Mouse (Mus musculus): Measurements from ENCODE around the gene Adra1d. TPM values are rescaled to one million over a fixed set of nuclear protein-coding genes. Genes with fewer than 3 reads are reported as not detected.
A peak's percentile ranks its signal among the peaks of the same experiment; 100 is the strongest.

Gene Adra1d
- 0.97 and 1.1 TPM in 2 replicates for polyA plus RNA-seq (2012; rRNA removed)

DNA sequence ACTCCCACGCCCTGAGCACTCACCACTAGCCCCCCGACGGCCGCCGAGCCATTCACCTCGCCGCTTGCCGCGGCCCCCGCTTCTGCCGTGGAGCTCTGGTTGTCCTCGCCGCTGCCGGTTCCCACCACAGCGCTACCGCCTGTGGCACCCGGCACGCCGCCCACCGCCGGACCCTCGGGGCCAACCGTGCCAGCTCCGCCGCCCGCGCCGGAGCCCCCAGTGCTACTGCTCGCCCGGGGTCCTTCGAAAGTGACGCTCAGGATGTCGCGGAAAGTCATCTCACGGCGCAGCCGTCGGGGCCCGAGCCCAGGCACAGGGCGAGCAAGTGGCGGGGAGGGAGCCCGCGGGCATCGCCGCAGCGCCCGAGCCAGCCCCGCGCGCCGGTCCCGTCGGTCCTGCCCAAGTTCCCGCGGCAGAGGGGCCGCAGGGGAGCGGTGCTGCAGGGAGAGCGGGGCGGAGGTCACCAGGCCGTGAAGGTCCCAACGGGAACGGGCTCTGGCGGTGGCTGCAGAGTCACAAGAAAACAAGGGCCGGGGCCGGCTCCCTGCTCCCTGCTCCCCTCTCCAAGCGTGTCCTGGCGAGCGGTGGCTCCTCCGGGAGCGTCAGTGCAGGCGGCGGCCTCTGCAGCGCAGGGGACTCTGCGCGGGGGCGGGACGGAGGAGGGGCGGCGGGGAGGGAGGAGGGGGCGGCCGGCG is at the start of gene Adra1d:
Gene Adra1d, minus strand, starts transcription at position 393 of the 695 bp plus-strand sequence.
- DNase-seq (ENCODE audit: low spot score): no peak

DNA sequence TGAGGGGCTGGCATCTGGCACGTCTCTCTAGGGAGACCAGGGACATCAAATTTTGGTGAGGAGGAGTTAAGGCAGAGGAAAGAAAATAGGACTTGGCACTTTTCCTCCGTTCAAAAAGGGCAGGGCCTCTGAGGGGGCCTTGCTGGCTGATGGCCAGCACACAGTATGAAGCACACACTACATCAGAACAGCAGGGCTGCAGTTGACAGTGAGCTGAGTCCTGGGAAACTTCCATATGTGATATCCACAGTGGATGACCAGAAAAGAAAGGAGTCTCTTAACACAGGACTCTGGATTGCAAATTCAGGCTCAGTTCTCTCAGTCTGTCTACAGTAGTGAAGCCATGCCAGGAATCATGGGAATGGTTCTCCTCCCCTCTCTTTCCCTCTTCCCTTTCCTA is 39.8 kb upstream of the Adra1d start:
- no peak for DNase-seq (ENCODE audit: low spot score)

DNA sequence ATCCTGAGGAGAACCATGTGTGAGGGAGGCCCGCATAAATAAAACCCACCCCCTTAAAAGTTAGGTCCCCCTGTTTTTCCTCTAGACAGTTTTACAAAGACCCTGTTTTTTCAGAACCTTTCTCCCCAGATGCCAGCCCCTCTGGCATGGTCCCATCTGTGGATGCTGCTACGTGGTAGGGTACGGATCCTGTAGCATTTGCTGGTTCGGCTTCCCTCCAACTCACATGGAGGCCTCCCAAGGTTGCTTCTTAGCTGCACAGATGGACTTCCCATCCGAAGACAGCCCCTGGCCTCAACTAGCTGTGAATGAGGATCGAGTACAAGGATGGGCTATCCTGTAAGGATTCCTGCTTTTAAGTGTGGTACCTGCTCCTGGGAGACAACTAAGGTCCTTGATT is 32.8 kb upstream of the Adra1d start:
- DNase-seq (ENCODE audit: low spot score): no peak

DNA sequence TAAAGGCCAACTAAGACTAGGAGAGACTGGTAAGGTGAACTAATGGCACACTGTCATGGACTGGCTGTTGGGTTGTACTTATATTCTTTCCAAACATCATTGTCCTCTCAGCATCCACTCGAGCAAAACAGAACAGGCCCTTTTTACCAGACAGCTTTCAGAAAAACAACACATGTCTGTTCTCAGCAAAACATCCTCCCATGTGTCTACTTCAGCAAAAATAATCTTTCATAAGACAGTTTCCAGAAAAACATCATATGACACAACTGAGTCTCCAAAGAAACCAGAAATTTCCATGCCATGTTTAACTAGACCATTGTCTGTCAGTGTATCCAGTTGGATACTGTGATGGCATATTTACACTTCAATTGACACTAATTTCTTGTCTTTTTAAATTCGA is 25.4 kb upstream of the Adra1d start:
- no peak for DNase-seq (ENCODE audit: low spot score)

DNA sequence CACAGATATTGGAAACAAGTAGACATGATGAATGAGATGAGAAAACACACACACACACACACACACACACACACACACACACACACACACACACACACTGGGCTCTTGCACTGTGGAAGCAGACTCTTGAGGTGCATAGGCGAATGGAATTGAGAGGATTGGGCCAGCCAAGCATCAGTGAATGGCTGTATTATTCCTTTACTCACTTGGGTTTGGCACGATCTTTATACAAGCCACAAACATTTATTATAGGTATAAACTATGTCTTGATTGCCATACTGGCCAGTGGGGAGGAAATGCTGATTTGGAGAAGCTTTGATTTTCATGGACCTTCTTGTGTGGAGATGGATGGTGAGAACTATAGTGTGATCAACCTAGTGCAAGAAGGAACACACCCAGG is 19.4 kb upstream of the Adra1d start:
- no peak for DNase-seq (ENCODE audit: low spot score)

DNA sequence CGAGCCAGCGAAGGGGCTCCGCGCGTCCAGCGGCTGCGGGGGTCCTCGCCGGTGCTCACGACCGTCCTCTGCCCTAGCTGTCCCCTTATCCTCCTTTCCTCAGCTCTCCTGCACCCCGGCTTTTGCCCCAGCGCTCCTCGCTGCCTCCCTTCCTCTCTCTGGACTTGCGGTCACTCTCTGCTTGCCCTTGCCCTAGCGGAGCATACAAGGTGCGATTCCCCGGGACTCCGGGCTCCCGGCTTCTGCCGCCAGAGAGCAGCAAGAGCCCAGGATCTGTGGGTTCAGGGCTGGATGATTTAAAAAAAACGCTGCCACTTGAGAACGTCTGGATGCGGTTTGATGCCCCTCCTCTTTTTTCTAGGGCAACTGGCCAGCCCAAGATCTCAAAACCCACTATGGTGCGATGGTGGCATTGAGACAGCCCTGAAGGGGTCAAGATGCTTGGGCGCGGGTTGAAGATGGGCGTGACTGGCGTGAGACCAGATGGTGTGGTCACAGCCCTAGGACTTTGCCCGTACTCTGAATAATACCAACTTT is 571 bp upstream of the Adra1d start:
- DNase-seq (ENCODE audit: low spot score): no peak

DNA sequence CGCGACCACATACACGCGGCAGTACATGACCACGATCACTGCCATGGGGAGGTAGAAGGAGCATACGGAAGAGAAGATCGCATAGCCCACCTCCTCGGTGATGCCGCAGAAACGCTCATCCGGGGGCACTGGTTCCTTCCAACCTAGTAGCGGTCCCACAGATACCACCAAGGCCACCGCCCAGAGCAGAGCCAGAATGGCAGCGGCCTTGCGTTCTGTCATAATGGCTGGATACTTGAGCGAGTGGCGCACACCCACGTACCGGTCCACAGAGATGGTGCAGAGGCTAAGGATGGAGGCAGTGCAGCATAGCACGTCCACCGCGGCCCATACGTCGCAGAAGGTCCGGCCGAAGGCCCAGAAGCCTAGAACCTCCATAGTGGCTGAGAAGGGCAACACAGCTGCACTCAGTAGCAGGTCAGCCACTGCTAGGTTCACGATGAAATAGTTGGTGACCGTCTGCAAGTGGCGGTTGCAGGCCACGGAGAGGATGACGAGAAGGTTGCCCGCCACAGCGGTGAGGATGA is 676 bp downstream of the Adra1d start:
- DNase-seq (ENCODE audit: low spot score): no peak

DNA sequence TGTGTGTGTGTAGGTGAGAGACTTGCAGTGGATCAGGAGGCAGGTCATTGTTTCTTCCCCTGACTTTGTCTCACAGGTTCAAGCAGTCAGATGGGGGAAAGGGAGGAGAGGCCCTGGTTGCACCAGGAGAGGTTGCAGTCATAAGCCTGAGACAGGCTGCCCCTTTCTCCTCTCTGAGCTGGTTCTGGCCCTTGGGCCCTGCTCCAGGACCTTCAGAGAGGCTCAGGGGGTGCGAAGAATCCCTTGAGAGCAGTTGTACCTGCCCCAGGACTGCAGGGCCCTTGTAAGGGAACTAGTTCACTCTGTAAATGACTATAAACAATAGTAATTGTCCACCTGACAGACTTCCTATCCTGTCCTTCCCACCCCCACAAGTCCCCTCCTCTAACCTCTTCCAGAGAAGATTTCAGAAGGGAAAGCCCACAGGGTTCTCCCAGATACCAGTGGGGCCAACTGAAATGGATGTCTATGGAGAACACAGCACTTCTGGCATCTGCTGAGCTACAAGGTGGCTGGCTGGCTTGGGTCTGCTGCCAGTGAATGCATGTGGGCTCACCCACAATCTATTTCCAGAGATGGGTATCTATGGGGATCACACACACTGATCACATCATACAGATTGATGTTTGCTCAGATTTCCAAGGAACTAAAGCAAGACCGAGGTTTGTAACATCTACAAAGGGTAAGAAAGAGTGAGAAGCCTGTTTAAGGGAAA is 1.7 kb downstream of the Adra1d start:
- no peak for DNase-seq (ENCODE audit: low spot score)

DNA sequence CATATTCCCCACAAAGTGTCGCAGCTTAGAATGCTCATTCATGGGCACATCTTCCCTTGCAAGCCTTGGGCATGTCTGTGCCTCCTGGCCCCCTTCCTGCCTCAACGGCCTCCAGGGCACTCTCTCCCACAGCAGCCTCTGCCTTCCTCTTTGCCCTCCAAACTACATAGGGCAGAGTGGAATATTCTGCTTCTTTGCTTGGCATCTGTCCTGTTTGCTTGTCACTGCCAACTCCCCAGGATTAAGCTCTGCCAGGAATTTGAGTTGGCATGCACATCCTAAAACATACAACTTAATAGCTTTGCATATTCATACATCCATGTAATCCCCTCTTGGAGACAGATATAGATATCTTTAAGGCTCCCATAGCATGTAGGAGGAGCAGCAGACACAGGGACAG is 4.2 kb downstream of the Adra1d start:
- DNase-seq (ENCODE audit: low spot score): no peak

DNA sequence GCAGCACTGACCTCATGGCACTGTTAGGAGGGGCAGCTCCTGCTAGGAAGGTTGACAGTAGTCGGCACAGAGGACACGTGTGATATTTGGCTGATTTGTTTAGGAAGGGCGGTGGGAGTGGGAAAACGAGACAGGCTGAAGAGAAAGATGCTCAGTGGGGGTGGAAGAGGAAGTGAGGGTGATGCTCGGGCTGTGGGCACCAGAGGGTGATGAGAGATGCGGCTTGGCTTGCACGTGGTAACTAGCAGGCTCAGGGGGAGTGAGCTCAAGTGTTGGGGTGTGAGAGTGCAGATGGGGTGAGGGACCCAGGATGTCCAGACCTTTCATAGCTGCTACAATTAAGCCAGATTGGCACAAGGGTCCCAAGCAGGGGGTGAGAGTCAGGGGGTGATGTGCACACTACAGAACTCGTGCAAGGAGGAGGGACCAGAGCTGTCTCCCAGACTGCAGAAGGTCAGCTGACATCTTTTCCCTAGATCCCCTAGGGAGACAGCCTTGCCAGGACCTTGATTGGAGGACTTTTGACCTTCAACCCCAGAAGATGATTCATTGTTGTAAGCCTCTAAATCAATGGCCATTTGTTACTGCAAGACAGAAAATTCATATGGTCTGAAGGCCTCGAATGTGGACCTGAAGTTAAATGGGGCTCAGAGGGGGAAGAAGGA is 9.2 kb downstream of the Adra1d start:
- DNase-seq (ENCODE audit: low spot score): peak; percentile 4

DNA sequence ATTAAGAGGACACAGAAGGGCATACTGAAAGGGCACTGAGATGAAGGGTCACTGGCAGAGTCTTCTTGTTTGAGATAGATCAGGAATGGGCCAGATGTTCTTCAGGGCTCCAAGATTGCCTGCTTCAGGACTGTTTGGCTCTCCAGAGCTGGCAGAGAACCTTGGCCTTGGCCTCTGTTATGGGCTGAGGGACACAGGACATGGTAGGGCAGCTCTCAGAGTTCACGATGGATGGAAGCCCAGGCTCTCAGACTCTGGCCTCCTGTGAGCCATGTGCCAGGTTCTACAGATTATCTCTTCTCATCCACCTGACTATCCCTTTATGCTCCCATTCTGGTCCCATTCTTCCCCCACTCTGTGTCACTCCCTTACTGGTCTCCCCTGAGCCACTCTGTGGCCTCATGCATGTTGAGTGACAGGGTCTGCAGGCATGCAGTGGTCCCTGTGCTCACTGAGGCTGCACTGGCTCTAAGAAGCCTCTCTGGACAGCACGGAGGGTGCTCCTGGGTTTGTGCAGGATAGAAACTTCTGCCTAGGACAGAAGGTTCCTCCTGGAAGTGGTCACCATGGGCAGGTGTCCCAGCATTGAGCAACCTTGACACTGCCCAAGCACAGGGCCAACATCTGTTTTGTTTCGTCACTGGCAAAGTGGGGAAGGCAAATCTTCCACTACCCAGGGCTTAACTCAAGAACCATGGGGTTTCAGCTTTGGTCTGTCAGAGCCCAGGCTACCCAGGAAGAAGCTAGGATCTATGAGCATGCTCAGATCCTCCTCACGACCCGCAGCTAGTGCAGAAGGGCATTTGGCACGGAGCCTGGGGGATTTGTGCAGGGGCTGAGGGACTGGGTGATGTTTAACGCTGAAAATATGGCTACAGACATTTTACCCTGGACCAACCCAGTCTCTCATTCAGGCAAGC is 10.1 kb downstream of the Adra1d start:
- DNase-seq (ENCODE audit: low spot score): no peak

DNA sequence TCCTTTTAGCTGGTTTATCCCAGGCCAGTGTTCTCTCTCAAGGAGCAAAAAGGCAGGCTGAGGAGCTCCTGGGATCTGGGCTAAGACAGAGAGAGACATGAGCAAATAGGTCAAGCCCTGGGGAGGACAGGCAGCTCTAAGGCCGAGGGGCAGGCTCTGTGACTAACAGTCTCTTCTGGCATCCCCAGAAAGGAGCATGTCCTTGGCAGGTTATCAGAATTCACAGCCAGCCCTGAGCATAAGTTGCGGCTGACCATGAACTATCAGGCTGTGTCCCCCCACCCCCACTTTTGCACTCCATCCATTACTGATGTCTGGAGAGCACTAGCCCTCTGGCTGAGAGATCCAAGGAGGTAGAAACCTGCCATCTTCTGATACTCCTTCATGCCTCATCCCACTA is 11.2 kb downstream of the Adra1d start:
- DNase-seq (ENCODE audit: low spot score): no peak

DNA sequence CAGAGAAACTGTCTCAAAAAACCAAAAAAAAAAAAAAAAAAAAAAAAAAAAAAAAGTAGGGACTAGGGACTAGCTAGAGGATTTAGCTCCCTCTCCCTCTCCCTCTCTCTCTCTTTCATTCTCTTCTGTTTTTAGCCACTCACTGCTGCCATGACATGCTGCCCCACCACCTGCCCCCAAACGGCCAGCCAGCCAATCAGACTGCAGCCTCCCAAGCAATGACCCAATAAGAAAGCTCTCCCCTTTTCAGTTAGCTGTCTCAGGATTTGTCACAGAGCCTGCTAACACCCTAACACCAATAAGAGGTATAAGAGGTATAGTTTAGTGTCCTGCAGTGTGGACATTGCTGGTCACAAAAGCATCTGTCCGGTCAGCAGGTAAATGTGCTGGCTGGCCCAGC is 11.6 kb downstream of the Adra1d start:
- DNase-seq (ENCODE audit: low spot score): no peak

DNA sequence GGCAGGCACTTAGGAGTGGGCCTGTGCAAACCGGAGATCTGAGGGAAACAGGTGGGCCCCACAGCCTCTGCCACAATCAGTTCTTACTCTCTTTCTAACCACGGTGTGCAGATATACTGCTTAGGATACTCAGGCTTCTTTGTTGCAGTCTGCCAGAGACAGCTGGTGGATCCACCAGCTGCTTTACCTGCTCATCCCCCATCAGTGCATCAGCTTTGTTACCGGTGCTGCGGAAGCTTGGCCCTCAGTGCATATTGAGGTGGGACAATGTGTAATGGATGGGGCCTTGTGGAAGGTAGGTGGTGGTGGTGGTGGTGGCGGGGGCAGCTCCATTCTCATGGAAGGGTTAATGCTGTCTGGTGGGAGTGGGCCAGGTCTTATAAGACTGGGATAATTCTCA is 13.0 kb downstream of the Adra1d start:
- DNase-seq (ENCODE audit: low spot score): no peak

DNA sequence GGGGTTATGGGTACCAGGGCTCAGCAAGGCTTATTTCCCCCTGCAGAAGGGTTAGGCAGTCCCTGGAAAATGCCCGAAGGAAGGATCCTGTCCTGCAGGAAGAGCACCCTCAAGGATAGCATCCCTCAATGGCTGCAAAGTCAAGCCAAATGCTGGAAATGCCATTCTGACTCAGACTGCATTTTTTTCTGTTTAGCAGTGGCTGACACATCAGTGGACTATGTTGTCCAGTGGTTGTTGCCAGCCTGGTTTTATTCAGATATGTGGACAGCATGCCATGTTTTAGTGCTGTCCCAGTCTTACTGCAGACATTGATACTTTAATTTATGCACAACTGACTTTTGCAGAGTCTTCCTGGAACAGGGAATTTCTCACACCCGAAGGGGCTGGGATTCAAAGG is 13.8 kb downstream of the Adra1d start:
- no peak for DNase-seq (ENCODE audit: low spot score)

DNA sequence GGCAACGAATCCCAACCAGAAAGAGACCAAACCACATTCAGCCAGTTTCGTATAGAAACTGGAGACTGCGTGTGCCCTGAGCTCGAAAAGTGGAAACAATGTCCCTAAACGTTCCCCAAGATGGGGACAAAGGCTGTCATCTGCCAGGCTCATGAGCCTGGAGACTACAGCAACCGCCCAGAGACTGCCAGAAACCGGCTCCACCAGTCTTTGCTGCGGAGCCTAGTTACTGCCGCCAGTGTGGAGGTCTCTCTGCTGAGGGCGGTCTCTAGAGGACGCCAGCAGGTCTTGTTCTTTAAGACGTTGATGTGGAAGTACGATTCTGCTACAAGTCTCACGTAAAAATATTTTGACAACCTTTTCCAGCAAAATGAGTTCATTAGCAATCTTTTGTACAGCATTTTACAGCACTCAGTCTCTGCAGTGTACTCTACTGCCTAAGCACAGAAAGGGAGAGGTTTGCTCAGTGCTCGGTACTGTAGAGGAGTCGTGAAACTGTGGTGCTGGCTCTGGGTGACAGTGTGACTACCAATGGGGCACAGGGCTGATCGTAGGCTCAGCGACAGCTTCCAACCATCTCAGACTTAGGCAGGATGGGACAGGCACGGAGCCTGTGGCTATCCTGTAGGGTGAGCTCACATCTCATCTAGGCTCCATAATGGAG is 15.2 kb downstream of the Adra1d start:
- no peak for DNase-seq (ENCODE audit: low spot score)

DNA sequence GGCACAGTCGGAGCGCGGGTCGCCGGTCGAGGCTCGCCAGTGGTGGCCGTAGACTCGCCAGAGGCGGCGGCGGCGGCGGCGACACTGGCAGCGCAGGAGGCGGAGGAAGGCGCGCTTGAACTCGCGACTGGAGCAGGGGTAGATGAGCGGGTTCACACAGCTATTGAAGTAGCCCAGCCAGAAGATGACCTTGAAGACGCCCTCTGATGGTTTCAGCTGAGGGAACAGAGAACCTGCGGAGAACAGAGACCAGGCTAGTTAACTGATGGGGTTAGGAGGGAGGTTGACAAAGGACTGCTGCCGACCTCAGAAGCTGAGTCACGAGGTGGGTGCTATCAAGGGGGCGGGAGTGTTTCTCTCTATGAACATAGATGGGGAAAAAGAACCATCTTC is 15.8 kb downstream of the Adra1d start:
- no peak for DNase-seq (ENCODE audit: low spot score)

DNA sequence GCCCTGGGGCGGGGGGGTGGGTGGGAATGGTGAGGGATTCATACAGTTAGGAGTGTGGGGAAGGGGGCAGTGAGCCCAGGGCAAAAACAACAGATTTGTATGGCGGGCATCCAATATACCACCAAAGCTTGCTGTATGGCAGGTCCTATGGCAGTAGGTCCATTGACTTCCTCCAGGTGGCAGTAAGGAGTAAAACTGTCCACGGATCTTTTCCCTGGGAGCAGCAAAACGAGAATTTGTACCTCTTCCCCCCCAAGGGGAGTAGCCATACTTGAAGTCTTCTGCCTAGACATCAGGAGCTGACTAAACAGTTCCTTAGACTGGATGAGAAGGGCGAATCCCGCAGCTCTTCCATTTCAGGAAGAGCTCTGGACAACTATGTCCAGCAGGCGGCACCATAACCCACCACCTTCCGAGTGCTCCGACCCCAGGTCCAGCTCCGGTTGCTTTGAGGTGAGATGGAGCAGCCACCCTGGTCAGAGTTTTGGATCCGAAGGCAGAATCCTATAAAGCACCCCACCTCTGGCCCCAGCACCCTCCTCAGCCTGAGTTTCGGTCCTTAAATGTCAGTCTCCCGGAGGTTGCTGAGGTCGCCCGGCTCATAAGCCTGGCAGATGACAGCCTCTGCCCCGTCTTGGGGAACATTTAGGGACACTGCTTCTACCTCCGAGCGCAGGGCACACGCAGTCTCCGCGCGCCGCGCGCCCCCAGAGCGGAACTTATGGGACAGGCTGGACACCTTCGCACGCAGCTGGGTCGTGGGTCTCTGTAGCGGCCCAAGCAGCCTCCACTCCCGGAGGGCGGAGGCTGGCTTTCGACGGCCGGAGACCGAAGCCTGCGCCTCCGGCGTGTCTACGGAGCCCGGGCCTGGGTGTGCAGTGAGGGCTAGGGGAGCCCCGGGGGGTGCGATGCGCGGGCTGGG is 16.4 kb downstream of the Adra1d start:
- DNase-seq (ENCODE audit: low spot score): peak; percentile 52

DNA sequence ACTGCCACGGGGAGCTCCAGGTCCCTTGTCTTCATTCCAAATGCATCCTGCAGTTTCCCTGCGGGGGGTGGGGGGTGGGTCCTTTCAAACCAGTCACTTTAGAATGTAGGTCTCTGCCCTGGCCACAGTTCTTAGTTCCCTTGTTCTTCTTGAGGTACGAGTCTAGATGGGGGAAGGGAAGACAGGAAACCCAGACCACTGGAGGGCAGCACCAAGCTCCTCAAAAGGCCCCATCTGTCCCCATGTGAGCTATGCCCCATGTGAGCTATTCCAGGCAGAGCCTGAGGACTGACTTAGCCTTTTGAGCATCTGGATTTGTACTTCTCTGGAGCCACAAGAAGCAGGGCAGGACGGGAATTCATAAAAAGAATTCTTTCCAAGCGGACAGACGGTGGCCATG is 19.6 kb downstream of the Adra1d start:
- no peak for DNase-seq (ENCODE audit: low spot score)

DNA sequence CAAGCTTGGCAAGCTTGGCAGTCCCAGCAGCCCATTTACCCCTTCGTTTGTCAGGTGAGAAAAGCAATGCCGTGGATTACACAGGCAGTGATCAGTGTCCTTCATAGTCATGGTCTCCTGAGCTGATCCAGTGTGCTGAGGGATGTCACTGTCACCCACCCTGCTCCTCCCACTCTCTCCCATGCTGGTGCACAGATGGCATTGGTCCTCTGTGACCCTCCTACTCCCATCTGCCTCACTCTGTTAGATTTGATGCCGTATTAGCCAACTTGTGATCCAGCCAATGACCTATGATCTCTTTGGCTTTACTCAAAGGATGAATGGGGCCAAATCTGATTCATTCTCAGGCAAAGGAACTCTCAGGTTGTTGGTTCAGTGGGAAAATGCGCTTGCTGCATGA is 20.4 kb downstream of the Adra1d start:
- DNase-seq (ENCODE audit: low spot score): no peak

All from urinary bladder, adult 2 months (tissue).